Mouse (Mus musculus) megakaryocyte, adult 5-6 weeks (primary cell): ENCODE data around the gene Fam71e1. TPM values are rescaled to one million over a fixed set of nuclear protein-coding genes. Genes with fewer than 3 reads are reported as not detected.

Experiments used
- total RNA-seq, 2 experiments: library from RNA; stranded (forward) in 1 of 2; stranded (reverse) in 1 of 2; fragments of 153-499, 151-499 nt in 1 of 2; fragments of 221-1000, 200-1000 nt in 1 of 2; gene quantifications; 2 replicates each; pipeline versions ENCODE4 v1.2.3 to v1.2.4; 2015 to 2017

Gene Fam71e1
- total RNA-seq, 2 experiments from 2014 or later: 2.0 TPM; not detected in 1

Other genes with a start within 250 kb of the Fam71e1 start
- gene 1700028J19Rik, start 249.9 kb upstream of the Fam71e1 start, total RNA-seq (2015): 3.0 and 3.1 TPM in 2 replicates
- gene 1700028J19Rik, start 249.9 kb upstream of the Fam71e1 start, total RNA-seq (2017): 0.62 and 0.94 TPM in 2 replicates
- gene 2410002F23Rik, start 249.9 kb upstream of the Fam71e1 start, total RNA-seq (2015): 19.9 and 20.8 TPM in 2 replicates
- gene 2410002F23Rik, start 249.9 kb upstream of the Fam71e1 start, total RNA-seq (2017): 17.2 and 23.0 TPM in 2 replicates
- gene Acp4, start 239.2 kb upstream of the Fam71e1 start, total RNA-seq (2015): not detected in 2 replicates
- gene Acp4, start 239.2 kb upstream of the Fam71e1 start, total RNA-seq (2017): not detected in 2 replicates
- not detected in 2 replicates for gene Gm15517, start 235.1 kb upstream of the Fam71e1 start, total RNA-seq (2015)
- not detected in 2 replicates for gene Gm15517, start 235.1 kb upstream of the Fam71e1 start, total RNA-seq (2017)
- gene Clec11a, start 189.7 kb upstream of the Fam71e1 start, total RNA-seq (2015): 0.80 and 1.9 TPM in 2 replicates
- 0.77 and 1.7 TPM in 2 replicates for gene Clec11a, start 189.7 kb upstream of the Fam71e1 start, total RNA-seq (2017)
- 0.02 and 0.07 TPM in 2 replicates for gene Shank1, start 186.3 kb upstream of the Fam71e1 start, total RNA-seq (2015)
- gene Shank1, start 186.3 kb upstream of the Fam71e1 start, total RNA-seq (2017): not detected in 2 replicates
- gene Syt3, start 112.5 kb upstream of the Fam71e1 start, total RNA-seq (2015): 0.29 TPM in 1 of 2 replicates, not detected in the other
- 0.22 TPM in 1 of 2 replicates, not detected in the other for gene Syt3, start 112.5 kb upstream of the Fam71e1 start, total RNA-seq (2017)
- 0.42 TPM in 1 of 2 replicates, not detected in the other for gene 1700008O03Rik, start 110.8 kb upstream of the Fam71e1 start, total RNA-seq (2015)
- not detected in 2 replicates for gene 1700008O03Rik, start 110.8 kb upstream of the Fam71e1 start, total RNA-seq (2017)
- not detected in 2 replicates for gene Lrrc4b, start 67.6 kb upstream of the Fam71e1 start, total RNA-seq (2015)
- gene Lrrc4b, start 67.6 kb upstream of the Fam71e1 start, total RNA-seq (2017): not detected in 2 replicates
- not detected in 2 replicates for gene Aspdh, start 31.2 kb upstream of the Fam71e1 start, total RNA-seq (2015)
- gene Aspdh, start 31.2 kb upstream of the Fam71e1 start, total RNA-seq (2017): not detected in 2 replicates
- 18.2 and 20.3 TPM in 2 replicates for gene Josd2, start 28.6 kb upstream of the Fam71e1 start, total RNA-seq (2015)
- 12.5 and 14.0 TPM in 2 replicates for gene Josd2, start 28.6 kb upstream of the Fam71e1 start, total RNA-seq (2017)
- gene Emc10, start 52 bp upstream of the Fam71e1 start, total RNA-seq (2015): 42.4 and 47.4 TPM in 2 replicates
- 23.1 and 27.4 TPM in 2 replicates for gene Emc10, start 52 bp upstream of the Fam71e1 start, total RNA-seq (2017)
- gene Mybpc2, start 28.1 kb downstream of the Fam71e1 start, total RNA-seq (2015): not detected in 2 replicates
- not detected in 2 replicates for gene Mybpc2, start 28.1 kb downstream of the Fam71e1 start, total RNA-seq (2017)
- 3.2 and 3.8 TPM in 2 replicates for gene Spib, start 35.5 kb downstream of the Fam71e1 start, total RNA-seq (2015)
- gene Spib, start 35.5 kb downstream of the Fam71e1 start, total RNA-seq (2017): 4.1 and 6.4 TPM in 2 replicates
- gene Pold1, start 52.3 kb downstream of the Fam71e1 start, total RNA-seq (2015): 36.1 and 44.3 TPM in 2 replicates
- 39.4 and 48.4 TPM in 2 replicates for gene Pold1, start 52.3 kb downstream of the Fam71e1 start, total RNA-seq (2017)
- gene Nr1h2, start 57.4 kb downstream of the Fam71e1 start, total RNA-seq (2015): 47.4 and 51.5 TPM in 2 replicates
- 50.7 and 70.7 TPM in 2 replicates for gene Nr1h2, start 57.4 kb downstream of the Fam71e1 start, total RNA-seq (2017)
- gene Napsa, start 75.8 kb downstream of the Fam71e1 start, total RNA-seq (2015): 473 and 485 TPM in 2 replicates
- gene Napsa, start 75.8 kb downstream of the Fam71e1 start, total RNA-seq (2017): 207 and 235 TPM in 2 replicates
- 0.41 and 0.67 TPM in 2 replicates for gene Kcnc3, start 94.1 kb downstream of the Fam71e1 start, total RNA-seq (2015)
- gene Kcnc3, start 94.1 kb downstream of the Fam71e1 start, total RNA-seq (2017): not detected in 2 replicates
- gene Myh14, start 174.3 kb downstream of the Fam71e1 start, total RNA-seq (2015): not detected in 2 replicates
- not detected in 2 replicates for gene Myh14, start 174.3 kb downstream of the Fam71e1 start, total RNA-seq (2017)
- gene Izumo2, start 212.2 kb downstream of the Fam71e1 start, total RNA-seq (2015): not detected in 2 replicates
- not detected in 2 replicates for gene Izumo2, start 212.2 kb downstream of the Fam71e1 start, total RNA-seq (2017)